Mouse (Mus musculus) forebrain, embryonic 13.5 days (tissue): ENCODE results near the gene Wdpcp. TPM values are rescaled to one million over a fixed set of nuclear protein-coding genes. Genes with fewer than 3 reads are reported as not detected.

Experiments used
- ATAC-seq: fragments of 200-750 bp; cut with Nextera tagmentation; 2 replicates; pipeline ENCODE4 v1.8.0; 2017
- H3K27ac ChIP-seq: fragments of 300-500 bp; sonication (generic); 2 replicates; pipeline ENCODE4 v1.5.1; 2015; ENCODE audit warnings: inconsistent platforms, mild to moderate bottlenecking, moderate library complexity
- H3K27me3 ChIP-seq: fragments of 300-500 bp; sonication (generic); 2 replicates; pipeline ENCODE4 v1.6.1; 2015; ENCODE audit warnings: mild to moderate bottlenecking, inconsistent platforms
- H3K36me3 ChIP-seq: fragments of 300-500 bp; sonication (generic); 2 replicates; pipeline ENCODE4 v1.6.1; 2015; ENCODE audit warnings: mild to moderate bottlenecking, inconsistent platforms; ENCODE audit not compliant: poor library complexity, severe bottlenecking
- H3K4me1 ChIP-seq: fragments of 300-500 bp; sonication (generic); 2 replicates; pipeline ENCODE4 v1.6.1; 2015; ENCODE audit warnings: inconsistent platforms
- H3K4me2 ChIP-seq: fragments of 300-500 bp; sonication (generic); 2 replicates; pipeline ENCODE4 v1.6.1; 2015; ENCODE audit warnings: inconsistent platforms, mild to moderate bottlenecking, moderate library complexity
- H3K4me3 ChIP-seq: fragments of 300-500 bp; sonication (generic); 2 replicates; pipeline ENCODE4 v1.5.1; 2015; ENCODE audit warnings: mild to moderate bottlenecking, inconsistent platforms
- H3K9ac ChIP-seq: fragments of 300-500 bp; sonication (generic); 2 replicates; pipeline ENCODE4 v1.6.1; 2015; ENCODE audit warnings: mild to moderate bottlenecking, inconsistent platforms
- H3K9me3 ChIP-seq: fragments of 300-500 bp; sonication (generic); replicated peaks from 2 replicates; pipeline ENCODE4 v1.6.1; 2016; ENCODE audit warnings: inconsistent platforms
- WGBS: fragments of 180-500 bp; shearing (Covaris S2); methylation state at CpG from one replicate; pipeline ENCODE4 v1.1.7; 2015; 5-methylcytosine and 5-hydroxymethylcytosine counted together
- polyA plus RNA-seq: library from polyadenylated mRNA; unstranded; fragments of >200 nt; fragmentation: Nextera tagmentation; extraction: Ambion mirVana; gene quantifications from 2 replicates; pipeline ENCODE4 v1.2.1, GENCODE M21; 2015

The Wdpcp gene
- polyA plus RNA-seq, 1 experiment from 2014 or later: 10.9 TPM

DNA sequence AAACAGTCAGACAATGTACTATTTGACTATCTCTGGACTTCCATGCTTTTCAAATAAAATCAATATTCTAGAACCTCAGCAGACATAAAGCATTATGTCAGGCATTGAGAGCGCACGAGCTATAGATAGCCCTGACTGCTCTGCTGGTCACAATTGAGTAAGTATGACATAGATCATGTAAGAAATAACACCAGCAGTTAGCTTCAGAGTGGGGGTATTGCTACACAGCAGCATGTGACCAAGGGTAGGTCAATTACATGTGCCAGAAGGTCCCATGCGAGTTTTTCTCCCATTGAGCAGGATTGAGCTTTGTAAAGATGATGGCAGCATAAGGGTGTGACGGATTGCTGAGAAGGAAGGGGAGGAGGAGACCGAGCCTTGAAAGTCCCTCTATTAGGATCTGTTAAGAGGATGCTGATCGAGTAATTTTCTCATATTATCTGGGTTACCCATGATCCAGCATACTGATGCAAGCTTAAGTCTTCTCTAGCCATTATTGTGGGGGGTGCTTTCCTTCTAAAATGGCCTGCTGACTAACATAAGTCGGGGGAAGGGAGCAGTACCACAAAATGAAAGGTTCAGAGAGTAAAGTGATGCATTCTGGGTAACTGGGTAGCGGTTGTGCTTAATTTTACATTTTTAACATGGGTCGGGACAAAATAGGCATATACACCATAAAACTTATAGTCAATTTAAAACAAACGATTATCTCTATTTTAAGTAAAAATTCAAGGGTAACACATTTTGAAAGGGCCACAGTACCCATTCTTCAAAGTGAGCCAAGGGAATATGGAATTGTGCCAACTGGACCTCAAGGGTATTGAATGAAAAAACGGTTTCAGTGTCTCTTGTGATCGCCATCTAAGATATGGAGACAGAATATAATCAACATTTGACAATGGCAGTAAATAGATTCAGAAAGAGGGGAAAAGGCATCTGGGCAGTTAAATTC lies 21.5 kb upstream of the Wdpcp start:
- 88% methylated on average over 12 of the region's 12 CpGs for WGBS
- ATAC-seq: no peak
- H3K36me3 ChIP-seq: no peaks in the 10 kb centered on the region

DNA sequence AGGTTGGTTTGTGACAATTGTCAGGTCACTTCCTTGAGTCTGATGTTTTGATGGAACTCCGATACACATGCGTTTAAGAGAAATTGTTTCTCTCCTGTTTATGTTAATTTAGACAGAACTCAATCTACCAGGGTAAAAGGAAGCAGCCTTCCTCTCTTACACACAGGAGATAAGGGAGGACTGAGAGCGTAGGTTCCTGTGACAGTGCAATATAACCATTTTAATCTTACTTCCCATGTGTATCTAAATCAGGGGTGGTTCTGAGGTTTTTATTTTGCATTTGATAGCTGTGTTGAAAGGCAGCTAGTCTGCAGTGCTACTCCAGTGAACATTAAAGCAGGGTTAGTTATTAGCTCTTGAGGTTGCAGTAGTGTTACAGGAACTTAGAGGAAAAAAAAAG lies 20.0 kb upstream of the Wdpcp start:
- H3K27ac ChIP-seq: no peak overlapping the region
- WGBS: 90% methylated on average over 3 of the region's 3 CpGs
- H3K4me2 ChIP-seq: no peak overlapping the region
- H3K4me1 ChIP-seq: no peaks in the 10 kb centered on the region
- H3K36me3 ChIP-seq: no peaks in the 10 kb centered on the region
- no peaks in the 10 kb centered on the region for H3K9me3 ChIP-seq
- no peak for ATAC-seq
- H3K4me3 ChIP-seq: no peak overlapping the region
- H3K9ac ChIP-seq: no peak overlapping the region
- H3K27me3 ChIP-seq: no peaks in the 10 kb centered on the region

More for the DNA sequence above, 21.5 kb upstream of the Wdpcp start:
- no peak overlapping the region for H3K4me2 ChIP-seq
- H3K4me3 ChIP-seq: no peak overlapping the region
- no peak overlapping the region; the same call in 1 of the 2 replicates for H3K27ac ChIP-seq
- no peaks in the 10 kb centered on the region for H3K27me3 ChIP-seq
- no peaks in the 10 kb centered on the region for H3K9me3 ChIP-seq
- H3K4me1 ChIP-seq: no peaks in the 10 kb centered on the region
- H3K9ac ChIP-seq: no peak overlapping the region

DNA sequence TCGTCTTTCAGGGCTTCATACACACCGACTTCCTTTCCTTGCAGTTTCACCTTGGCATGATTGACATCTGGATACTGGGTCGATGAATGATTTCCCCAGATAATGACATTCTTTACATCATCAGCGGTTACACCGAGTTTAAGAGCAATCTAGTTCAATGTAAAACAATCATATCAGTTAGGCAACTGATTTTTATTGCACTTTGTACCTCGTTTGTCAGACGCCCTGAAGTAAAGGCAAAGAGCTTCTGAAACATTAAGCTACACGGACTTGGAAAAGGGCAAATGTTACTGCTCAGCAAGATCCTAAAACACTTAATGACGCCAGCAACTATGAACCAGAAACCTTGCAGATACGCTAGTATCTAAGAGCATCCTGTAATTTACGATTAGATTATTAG lies 12.3 kb upstream of the Wdpcp start:
- no peak overlapping the region for H3K9ac ChIP-seq
- no peak for ATAC-seq
- no peak overlapping the region for H3K4me3 ChIP-seq
- H3K4me2 ChIP-seq: no peak overlapping the region
- no peaks in the 10 kb centered on the region for H3K4me1 ChIP-seq
- no peaks in the 10 kb centered on the region for H3K27me3 ChIP-seq
- 89% methylated on average over 11 of the region's 11 CpGs for WGBS
- H3K27ac ChIP-seq: no peak overlapping the region
- H3K9me3 ChIP-seq: no peaks in the 10 kb centered on the region
- H3K36me3 ChIP-seq: peaks cover 58% of the 10 kb centered on the region

DNA sequence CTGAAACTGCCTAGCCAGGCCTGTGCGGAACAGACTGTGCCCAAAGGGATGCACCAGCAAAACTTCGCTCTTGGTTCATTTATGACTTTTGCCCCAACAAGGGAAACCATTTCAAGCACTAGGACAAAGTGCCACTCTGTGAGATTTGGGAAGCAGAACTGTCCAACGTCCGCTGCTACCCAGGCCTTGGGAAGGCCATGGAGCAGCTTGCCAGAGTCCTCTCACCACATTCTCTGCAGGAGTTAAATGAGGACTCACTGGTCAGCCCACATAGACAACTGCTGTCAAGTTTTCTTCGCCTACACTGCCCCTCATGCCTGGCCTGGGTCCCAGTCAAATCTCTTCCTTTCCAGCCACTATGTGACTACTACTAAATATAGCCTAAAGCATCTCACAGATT lies 10.7 kb upstream of the Wdpcp start:
- WGBS: 93% methylated on average over 5 of the region's 5 CpGs
- Histone ChIP-seq H3K27me3 (no peaks in the 10 kb centered on the region), H3K4me3 (no peak overlapping the region), H3K4me2 (no peak overlapping the region), H3K4me1 (no peaks in the 10 kb centered on the region), H3K9me3 (no peaks in the 10 kb centered on the region), H3K36me3 (peaks cover 72% of the 10 kb centered on the region), H3K9ac (no peak overlapping the region), H3K27ac (no peak overlapping the region)
- no peak for ATAC-seq

- H3K4me2 ChIP-seq: no peak overlapping the region
- WGBS: 92% methylated on average over 4 of the region's 4 CpGs
- H3K4me3 ChIP-seq: no peak overlapping the region
- no peak overlapping the region for H3K9ac ChIP-seq
- peaks cover 3% of the 10 kb centered on the region; the same call in 1 of the 2 replicates for H3K4me1 ChIP-seq
- peaks cover 64% of the 10 kb centered on the region for H3K36me3 ChIP-seq
- no peak for ATAC-seq
- H3K27ac ChIP-seq: no peak overlapping the region
- H3K27me3 ChIP-seq: no peaks in the 10 kb centered on the region
- no peaks in the 10 kb centered on the region for H3K9me3 ChIP-seq
Observed at GRCm38 (mm10) chr11:21563617-21564325, 8.3 kb upstream of the Wdpcp start.

DNA sequence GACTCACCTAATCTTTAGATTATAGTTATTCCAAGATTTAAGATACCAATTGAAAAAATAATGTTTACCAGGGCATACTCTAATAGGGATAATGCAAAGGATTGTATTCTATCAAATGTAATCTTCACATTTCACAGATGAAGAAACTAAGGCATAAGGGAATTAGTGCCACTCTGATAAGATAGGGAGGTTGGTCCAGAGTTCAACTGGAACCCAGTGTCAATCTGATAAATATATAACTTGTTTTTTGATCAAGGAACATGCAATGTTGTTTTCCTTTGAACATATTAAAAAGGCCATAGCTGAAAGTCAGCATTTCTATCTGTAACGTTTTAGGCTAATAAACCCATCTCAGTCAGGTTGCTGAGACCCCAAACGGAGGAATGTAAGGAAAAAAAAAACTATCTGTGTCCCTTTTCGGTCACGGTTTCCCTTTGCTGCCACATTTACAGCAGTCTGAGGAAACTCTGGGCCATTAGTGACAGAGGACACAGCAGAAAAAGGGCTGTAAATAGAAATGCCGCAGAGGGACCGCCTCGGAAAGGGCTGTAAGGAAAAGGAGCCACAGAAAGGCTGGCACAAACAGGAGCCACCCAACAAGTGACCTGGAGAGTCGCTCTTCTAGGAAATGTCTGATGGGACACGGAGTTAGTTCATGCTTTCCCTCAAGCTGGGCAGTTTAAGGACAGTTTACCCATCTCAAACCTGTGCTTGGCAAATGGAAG lies 7.2 kb upstream of the Wdpcp start:
- H3K9ac ChIP-seq: no peak overlapping the region
- H3K4me3 ChIP-seq: no peak overlapping the region
- H3K9me3 ChIP-seq: no peaks in the 10 kb centered on the region
- no peak for ATAC-seq
- H3K36me3 ChIP-seq: peaks cover 54% of the 10 kb centered on the region
- WGBS: 87% methylated on average over 9 of the region's 9 CpGs
- H3K4me1 ChIP-seq: peaks cover 12% of the 10 kb centered on the region
- H3K27ac ChIP-seq: no peak overlapping the region
- H3K4me2 ChIP-seq: no peak overlapping the region
- H3K27me3 ChIP-seq: no peaks in the 10 kb centered on the region

DNA sequence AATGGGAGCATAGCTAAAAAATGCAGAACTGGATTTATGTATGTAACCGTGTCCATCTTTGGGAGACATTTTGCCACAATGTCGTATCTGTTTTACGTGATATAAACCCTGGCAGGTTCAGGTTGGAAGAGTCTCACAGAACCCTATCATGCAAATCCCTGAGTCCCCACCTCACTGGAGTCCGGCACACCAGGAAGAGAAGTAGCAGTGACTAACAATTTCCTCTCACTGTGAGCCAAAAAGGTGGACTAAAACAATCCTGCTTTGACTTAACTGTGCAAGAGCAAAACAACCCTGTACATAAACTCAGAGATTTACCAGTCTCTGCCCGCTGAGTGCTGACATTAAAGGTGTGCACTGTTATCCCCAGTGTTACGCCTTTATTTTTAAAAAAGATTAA lies 5.1 kb upstream of the Wdpcp start:
- H3K4me1 ChIP-seq: peaks cover 24% of the 10 kb centered on the region
- H3K27me3 ChIP-seq: no peaks in the 10 kb centered on the region
- no peak for ATAC-seq
- no peak overlapping the region for H3K9ac ChIP-seq
- WGBS: 96% methylated on average over 6 of the region's 6 CpGs
- no peak overlapping the region for H3K4me3 ChIP-seq
- no peak overlapping the region for H3K27ac ChIP-seq
- H3K36me3 ChIP-seq: peaks cover 36% of the 10 kb centered on the region
- H3K9me3 ChIP-seq: no peaks in the 10 kb centered on the region
- H3K4me2 ChIP-seq: no peak overlapping the region

- H3K4me3 ChIP-seq: no peak overlapping the region
- H3K27ac ChIP-seq: no peak overlapping the region
- peaks cover 24% of the 10 kb centered on the region for H3K4me1 ChIP-seq
- H3K9ac ChIP-seq: no peak overlapping the region
- no peak for ATAC-seq
- H3K9me3 ChIP-seq: no peaks in the 10 kb centered on the region
- no peaks in the 10 kb centered on the region for H3K27me3 ChIP-seq
- H3K36me3 ChIP-seq: peaks cover 33% of the 10 kb centered on the region
- no peak overlapping the region for H3K4me2 ChIP-seq
- WGBS: 92% methylated on average over 1 of the region's 1 CpGs
Observed at GRCm38 (mm10) chr11:21567733-21568132, 4.3 kb upstream of the Wdpcp start.

DNA sequence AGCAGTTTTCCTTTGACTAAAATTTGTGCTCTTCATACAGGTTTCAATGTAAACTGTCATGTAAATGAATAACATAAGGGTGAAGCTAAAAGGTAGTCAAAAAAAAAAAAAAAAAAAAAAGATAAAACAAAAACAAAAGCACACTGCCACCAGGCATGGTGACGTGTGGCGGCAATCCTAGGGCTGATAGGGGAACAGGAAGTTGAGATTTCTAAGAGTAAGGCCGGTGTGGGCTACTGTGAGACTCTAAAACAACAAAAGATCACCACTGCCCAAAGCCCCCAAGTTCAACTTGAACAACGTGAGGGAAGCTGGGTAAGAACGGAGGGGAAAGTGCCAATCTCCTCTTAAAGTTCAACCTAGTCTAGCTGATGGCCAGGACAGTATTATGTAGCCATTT lies 3.0 kb upstream of the Wdpcp start:
- WGBS: 59% methylated on average over 5 of the region's 5 CpGs
- no peak for ATAC-seq
- H3K4me2 ChIP-seq: peak overlapping the region; percentile 38
- no peaks in the 10 kb centered on the region for H3K27me3 ChIP-seq
- H3K9me3 ChIP-seq: no peaks in the 10 kb centered on the region
- H3K9ac ChIP-seq: no peak overlapping the region
- H3K4me1 ChIP-seq: peaks cover 29% of the 10 kb centered on the region
- peak overlapping the region; percentile 1; the same call in 1 of the 2 replicates for H3K27ac ChIP-seq
- peaks cover 22% of the 10 kb centered on the region for H3K36me3 ChIP-seq
- H3K4me3 ChIP-seq: no peak overlapping the region

DNA sequence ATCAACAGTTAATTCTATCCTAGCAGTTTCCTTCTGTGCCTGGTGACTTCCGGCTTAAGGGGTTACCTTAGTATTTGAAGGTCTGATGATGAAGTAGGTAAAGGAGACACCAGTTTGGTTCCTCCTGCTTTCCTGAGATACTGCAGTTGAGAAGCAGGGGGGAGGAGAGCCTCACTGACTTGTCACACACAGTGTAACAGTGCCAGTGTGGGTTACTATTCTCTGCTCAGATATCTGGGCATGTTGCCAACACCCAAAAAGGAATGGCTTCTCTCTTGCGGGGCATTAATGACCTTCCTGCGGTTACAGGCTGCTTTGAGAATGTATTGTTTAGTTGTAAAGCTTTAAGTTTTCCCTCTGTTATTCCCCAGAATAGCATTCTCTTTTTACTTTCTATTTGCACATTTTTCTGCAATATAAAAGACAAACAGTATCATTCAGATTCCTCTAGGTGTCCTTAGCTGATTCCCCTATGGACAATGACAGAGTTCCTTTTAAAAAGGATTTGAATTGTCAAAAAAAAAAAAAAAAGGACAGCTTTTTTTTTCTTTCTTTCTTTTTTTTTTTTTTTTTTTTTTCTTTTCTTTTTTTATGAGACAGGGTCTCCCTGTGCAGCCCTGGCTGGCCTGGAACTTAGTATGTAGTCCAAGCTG lies 2.5 kb upstream of the Wdpcp start:
- Histone ChIP-seq H3K36me3 (peaks cover 21% of the 10 kb centered on the region), H3K27ac (peak overlapping the region; percentile 1; the same call in 1 of the 2 replicates), H3K9ac (peak overlapping the region; percentile 34; the same call in 1 of the 2 replicates), H3K27me3 (no peaks in the 10 kb centered on the region), H3K4me3 (peak overlapping the region; percentile 1), H3K4me1 (peaks cover 29% of the 10 kb centered on the region), H3K9me3 (no peaks in the 10 kb centered on the region), H3K4me2 (peak overlapping the region; percentile 45)
- ATAC-seq: no peak
- 25% methylated on average over 3 of the region's 3 CpGs for WGBS

DNA sequence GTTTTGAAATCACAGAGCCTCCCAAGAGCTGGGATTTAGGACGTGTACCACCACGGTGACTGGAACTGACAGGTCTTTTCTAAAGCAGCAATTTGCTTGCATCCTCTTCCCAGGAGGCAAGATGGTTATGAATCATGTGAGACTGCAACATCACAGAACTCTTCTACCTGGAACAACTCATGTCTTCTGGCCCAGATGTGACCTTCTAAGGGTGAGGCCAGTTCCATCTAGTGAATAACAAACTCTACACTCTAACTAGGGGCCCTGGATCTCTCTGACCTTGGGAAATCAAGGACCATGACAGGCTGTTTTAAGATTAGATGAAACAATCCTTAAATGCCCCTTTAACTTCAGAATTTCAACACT lies 1.9 kb upstream of the Wdpcp start:
- peaks cover 17% of the 10 kb centered on the region for H3K36me3 ChIP-seq
- H3K4me3 ChIP-seq: peak overlapping the region; percentile 17
- WGBS: 37% methylated on average over 2 of the region's 2 CpGs
- ATAC-seq: no peak
- H3K4me2 ChIP-seq: peak overlapping the region; percentile 45
- no peaks in the 10 kb centered on the region for H3K27me3 ChIP-seq
- no peaks in the 10 kb centered on the region for H3K9me3 ChIP-seq
- peak overlapping the region; percentile 34; the same call in 1 of the 2 replicates for H3K9ac ChIP-seq
- no peak overlapping the region; the same call in 1 of the 2 replicates for H3K27ac ChIP-seq
- peaks cover 29% of the 10 kb centered on the region for H3K4me1 ChIP-seq
